Mouse (Mus musculus): ENCODE measurements around the gene Mrps15. TPM values are rescaled to one million over a fixed set of nuclear protein-coding genes. Genes with fewer than 3 reads are reported as not detected.
A peak's percentile ranks its signal among the peaks of the same experiment; 100 is the strongest.

The Mrps15 gene
- polyA plus RNA-seq, 1 experiment from 2014 or later: 134 TPM

DNA sequence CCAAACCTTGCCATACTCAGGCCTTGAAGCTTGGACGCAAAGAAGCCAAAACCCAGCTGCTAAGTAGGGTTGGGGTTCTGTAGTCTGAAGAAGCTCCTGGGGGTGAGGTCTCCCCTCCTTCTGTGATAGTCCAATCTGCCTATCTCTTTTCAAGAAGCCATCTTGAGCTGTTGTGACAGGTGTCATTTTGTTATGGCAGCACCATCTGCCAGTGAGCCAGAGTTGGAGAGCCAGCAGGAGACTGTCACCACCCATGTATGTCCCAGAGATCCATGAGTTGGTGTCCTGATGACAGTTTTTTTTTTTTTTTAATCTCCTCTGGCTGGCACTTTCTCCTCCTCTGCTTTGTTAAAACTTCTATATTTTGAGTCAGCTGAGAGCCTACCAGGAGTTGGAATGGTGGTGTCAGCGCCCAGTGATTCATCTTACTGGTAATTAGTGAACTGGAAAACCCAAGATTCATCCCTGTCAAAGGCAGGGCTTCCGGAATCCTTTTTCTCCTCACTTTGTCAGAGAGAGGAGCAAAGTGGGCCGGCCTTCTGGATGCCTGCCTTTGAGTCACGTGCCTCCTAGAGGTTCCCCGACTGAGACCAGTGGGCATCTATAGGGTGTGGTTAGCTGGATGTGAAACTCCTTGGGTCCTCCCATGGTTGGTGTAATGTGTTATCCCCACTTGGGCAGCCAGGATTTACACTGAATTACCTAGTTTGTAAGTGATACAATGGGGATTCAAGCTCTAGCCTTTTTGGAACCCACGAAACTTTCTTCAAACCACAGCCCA is 55.5 kb downstream of the Mrps15 start:
- ATAC-seq (ENCODE audit: low read depth): no peak
- H3K9me3 ChIP-seq: no peaks in the 10 kb centered on the region
- peaks cover 5% of the 10 kb centered on the region; the same call in 1 of the 2 replicates for H3K36me3 ChIP-seq
- no peaks in the 10 kb centered on the region for H3K27me3 ChIP-seq
- WGBS: 32% methylated on average over 7 of the region's 7 CpGs
- H3K9ac ChIP-seq: 0 out of 2 replicates have a peak overlapping the region, but pooled peaks have one; percentile 62
- peak overlapping the region; percentile 98 for H3K4me2 ChIP-seq
- peak overlapping the region; percentile 92; the same call in 1 of the 2 replicates for H3K4me3 ChIP-seq
- peak overlapping the region; percentile 91 for H3K27ac ChIP-seq (replicated peaks)
- peaks cover 51% of the 10 kb centered on the region for H3K4me1 ChIP-seq (replicated peaks)

DNA sequence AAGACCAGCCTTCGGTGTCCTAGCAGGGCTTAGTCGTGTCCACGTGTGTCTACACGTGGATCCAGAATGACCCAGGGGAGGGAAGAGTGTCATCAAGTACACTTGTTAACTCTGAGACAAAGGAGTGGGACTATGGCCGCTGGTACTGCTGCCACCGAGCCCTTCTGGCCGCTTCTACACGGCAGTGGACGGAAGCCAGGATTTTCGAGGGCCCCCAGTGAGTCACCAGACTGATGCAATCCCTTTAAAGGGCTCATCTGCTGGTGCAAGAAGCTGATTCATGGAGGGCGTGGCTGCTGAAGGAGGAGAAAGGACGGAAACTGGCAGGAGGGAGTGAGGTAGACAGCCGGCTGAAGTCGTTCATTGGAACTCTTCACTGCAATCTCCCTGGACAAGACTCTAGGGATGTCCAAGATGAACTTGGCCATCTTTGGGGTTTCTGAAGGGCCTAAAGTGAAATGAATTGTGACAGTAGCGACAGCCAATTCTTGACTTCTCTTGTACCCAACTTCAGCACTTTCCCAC is 56.4 kb downstream of the Mrps15 start:
- H3K27ac ChIP-seq (replicated peaks): peak overlapping the region; percentile 91
- H3K4me3 ChIP-seq: peak overlapping the region; percentile 92
- WGBS: under 1% methylated on average over 15 of the region's 15 CpGs
- peaks cover 48% of the 10 kb centered on the region for H3K4me1 ChIP-seq (replicated peaks)
- no peaks in the 10 kb centered on the region for H3K9me3 ChIP-seq
- ATAC-seq (ENCODE audit: low read depth): peak; percentile 62
- H3K9ac ChIP-seq: peak overlapping the region; percentile 62
- H3K36me3 ChIP-seq: peaks cover 5% of the 10 kb centered on the region; the same call in 1 of the 2 replicates
- no peaks in the 10 kb centered on the region for H3K27me3 ChIP-seq
- peak overlapping the region; percentile 98 for H3K4me2 ChIP-seq

DNA sequence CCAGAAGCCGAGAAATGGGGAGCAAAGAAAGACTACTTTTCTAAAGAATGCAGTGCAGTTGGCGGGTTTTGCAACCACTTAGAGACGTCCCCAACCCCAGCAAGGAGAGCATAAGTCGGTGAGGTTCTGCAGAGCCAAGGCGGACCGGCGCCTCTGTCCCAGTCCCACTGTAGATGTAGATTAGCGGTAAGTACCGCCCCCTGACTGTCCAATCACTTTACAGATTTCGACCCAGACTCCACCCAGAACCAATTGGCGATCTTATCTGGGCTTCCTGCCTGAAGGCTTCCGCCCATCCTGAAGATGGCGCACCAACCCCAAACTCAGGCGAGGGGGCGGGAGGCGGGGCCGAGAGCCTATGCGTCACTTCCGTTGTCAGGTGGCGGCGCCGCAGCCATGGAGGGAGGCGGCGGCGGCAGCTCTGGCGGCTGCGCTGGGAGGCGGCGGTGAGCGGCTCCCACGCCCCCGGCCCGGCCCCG is 56.9 kb downstream of the Mrps15 start, which contains the start of gene Stk40:
TSS of gene Stk40 (plus strand) at position 368 of the 479 bp plus-strand sequence.
- Histone ChIP-seq H3K9ac (peak within 1 kb of the TSS; percentile 94), H3K27ac (replicated peaks) (peak within 1 kb of the TSS; percentile 91), H3K4me3 (peak within 1 kb of the TSS; percentile 92), H3K27me3 (no peaks in the 10 kb centered on the region), H3K4me2 (peak within 1 kb of the TSS; percentile 98), H3K36me3 (peaks cover 5% of the 10 kb centered on the region; the same call in 1 of the 2 replicates), H3K9me3 (no peaks in the 10 kb centered on the region), H3K4me1 (replicated peaks) (peaks cover 53% of the 10 kb centered on the region)
- WGBS: under 1% methylated on average over 31 of the region's 34 CpGs
- ATAC-seq (ENCODE audit: low read depth): peak; percentile 97

DNA sequence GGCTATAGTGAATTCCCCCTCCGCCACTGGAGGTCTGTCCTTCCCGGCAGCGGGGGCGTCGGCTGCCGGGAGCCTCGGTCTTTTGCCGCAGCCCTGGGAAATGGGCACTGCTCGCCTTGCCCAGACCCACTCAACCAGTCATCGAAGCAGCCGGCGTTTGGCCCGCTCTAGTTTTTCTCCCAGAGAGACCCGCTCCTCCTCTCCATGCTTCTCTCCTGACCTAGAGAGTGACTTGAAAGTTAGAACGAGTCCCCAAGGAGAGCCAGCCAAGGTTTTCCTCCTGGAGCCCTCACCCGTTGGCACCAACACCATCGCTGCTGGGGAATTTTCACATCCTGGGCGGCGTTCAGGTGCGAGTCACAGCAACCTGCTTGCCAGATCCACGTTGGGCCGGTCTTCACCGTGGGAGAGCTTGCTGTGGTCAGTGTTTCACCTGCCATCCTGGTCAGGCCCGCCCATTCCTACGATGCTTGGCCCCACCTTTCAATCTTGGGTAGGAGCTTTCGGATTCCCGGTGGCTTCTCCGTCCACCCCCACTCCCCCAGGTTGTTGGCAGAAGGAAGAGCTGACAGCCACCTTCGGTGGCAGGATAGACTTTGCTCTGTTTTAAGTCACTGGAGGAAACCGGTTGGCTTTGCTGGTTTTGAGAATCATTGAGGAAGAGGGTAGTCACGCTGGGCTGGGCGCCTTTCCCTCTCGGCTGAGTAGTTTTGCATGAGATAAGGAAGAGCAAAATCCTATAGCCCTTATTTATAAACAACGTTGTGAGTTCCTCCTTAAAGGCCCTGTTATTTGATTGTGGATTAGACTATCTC is 57.7 kb downstream of the Mrps15 start:
- Histone ChIP-seq H3K9me3 (no peaks in the 10 kb centered on the region), H3K36me3 (no peaks in the 10 kb centered on the region), H3K9ac (peak overlapping the region; percentile 94), H3K4me3 (peak overlapping the region; percentile 92), H3K4me1 (replicated peaks) (peaks cover 60% of the 10 kb centered on the region), H3K27ac (replicated peaks) (peak overlapping the region; percentile 71), H3K27me3 (no peaks in the 10 kb centered on the region), H3K4me2 (peak overlapping the region; percentile 98)
- 4% methylated on average over 34 of the region's 34 CpGs for WGBS
- peak; percentile 55 for ATAC-seq (ENCODE audit: low read depth)

Other genes with a start within 250 kb of the Mrps15 start
- gene Csf3r, start 22.4 kb upstream of the Mrps15 start, polyA plus RNA-seq (2015; fragmentation: Nextera tagmentation; extraction: Ambion mirVana): 0.50 and 1.3 TPM in 2 replicates
- gene Oscp1, start 11.6 kb downstream of the Mrps15 start, polyA plus RNA-seq (2015; fragmentation: Nextera tagmentation; extraction: Ambion mirVana): 30.1 and 30.2 TPM in 2 replicates
- gene Lsm10, start 49.7 kb downstream of the Mrps15 start, polyA plus RNA-seq (2015; fragmentation: Nextera tagmentation; extraction: Ambion mirVana): 47.7 and 54.3 TPM in 2 replicates
- gene Stk40, start 57.0 kb downstream of the Mrps15 start, polyA plus RNA-seq (2015; fragmentation: Nextera tagmentation; extraction: Ambion mirVana): 33.9 and 37.7 TPM in 2 replicates
- 15.3 and 19.8 TPM in 2 replicates for gene Eva1b, start 100.8 kb downstream of the Mrps15 start, polyA plus RNA-seq (2015; fragmentation: Nextera tagmentation; extraction: Ambion mirVana)
- 0.89 and 2.0 TPM in 2 replicates for gene Sh3d21, start 116.6 kb downstream of the Mrps15 start, polyA plus RNA-seq (2015; fragmentation: Nextera tagmentation; extraction: Ambion mirVana)
- 143 and 165 TPM in 2 replicates for gene Thrap3, start 155.8 kb downstream of the Mrps15 start, polyA plus RNA-seq (2015; fragmentation: Nextera tagmentation; extraction: Ambion mirVana)
- 90.3 and 94.4 TPM in 2 replicates for gene Map7d1, start 209.4 kb downstream of the Mrps15 start, polyA plus RNA-seq (2015; fragmentation: Nextera tagmentation; extraction: Ambion mirVana)
- gene Trappc3, start 215.4 kb downstream of the Mrps15 start, polyA plus RNA-seq (2015; fragmentation: Nextera tagmentation; extraction: Ambion mirVana): 147 and 160 TPM in 2 replicates
- gene Col8a2, start 239.9 kb downstream of the Mrps15 start, polyA plus RNA-seq (2015; fragmentation: Nextera tagmentation; extraction: Ambion mirVana): 7.4 and 9.5 TPM in 2 replicates